Comparison of ENCODE assay signal across 8 mouse cellular contexts in the genomic region with DNA sequence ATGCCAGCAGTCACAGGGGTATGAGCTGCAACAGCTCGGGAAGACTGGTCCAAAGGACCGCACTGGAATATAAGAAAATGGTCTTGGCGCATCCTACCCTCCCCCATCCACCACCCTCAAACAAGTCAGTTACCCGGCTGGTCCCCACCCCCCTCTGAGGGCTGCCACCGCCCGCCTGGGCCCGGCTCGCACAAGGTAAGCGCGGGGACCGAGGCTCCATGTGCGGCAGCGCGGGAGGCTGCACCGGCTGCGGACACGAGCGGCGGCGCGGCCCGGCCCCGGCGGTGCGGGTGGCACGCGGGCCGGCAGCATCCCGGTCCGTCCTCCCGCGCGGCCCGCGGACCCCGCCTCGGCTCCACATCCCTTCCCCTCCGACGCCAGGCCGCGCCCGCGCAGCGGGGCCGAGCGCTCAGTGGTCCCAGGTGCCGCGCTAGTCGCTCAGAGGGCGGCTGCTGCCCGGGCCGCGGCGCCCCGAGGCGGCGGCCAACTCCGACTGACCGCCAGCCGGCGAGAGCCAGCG. TPM values are rescaled to one million over a fixed set of nuclear protein-coding genes. Genes with fewer than 3 reads are reported as not detected.
DNase-seq lines count a peak whose midpoint lies in the region; ATAC-seq and TF ChIP-seq lines count a peak whose summit lies in the region.

No protein-coding gene starts in this region.

- peak; percentile 79 for ATAC-seq in heart, embryonic 12.5 days (ENCODE audit: insufficient number of reproducible peaks, low FRiP score)
- peak; percentile 45 for ATAC-seq in lung, postnatal 0 days
- ATAC-seq in inflammation-experienced regulatory T-cells, adult 6 months = no peak

- H3ac ChIP-seq in C2C12 (ENCODE audit: control insufficient read depth, insufficient read length, low read depth) = peak overlapping the region; percentile 94

- peaks cover 4% of the 10 kb centered on the region for H3K36me3 ChIP-seq in C2C12 (ENCODE audit: control insufficient read depth, insufficient read depth)
- H3K36me3 ChIP-seq in embryonic facial prominence, embryonic 10.5 days (replicated peaks) = peaks cover 12% of the 10 kb centered on the region; the same call in 1 of the 2 replicates
- H3K36me3 ChIP-seq in heart, embryonic 12.5 days = no peaks in the 10 kb centered on the region
- H3K36me3 ChIP-seq in lung, postnatal 0 days (ENCODE audit: insufficient read depth, low read length) = no peaks in the 10 kb centered on the region

- under 1% methylated on average over 62 of the region's 62 CpGs for WGBS in embryonic facial prominence, embryonic 10.5 days
- WGBS in heart, embryonic 12.5 days = under 1% methylated on average over 47 of the region's 62 CpGs
- WGBS in lung, postnatal 0 days = under 1% methylated on average over 43 of the region's 62 CpGs

- H3K27ac ChIP-seq in embryonic facial prominence, embryonic 10.5 days (replicated peaks) = peak overlapping the region; percentile 98
- peak overlapping the region; percentile 91 for H3K27ac ChIP-seq in heart, embryonic 12.5 days (ENCODE audit: poor library complexity, severe bottlenecking)
- peak overlapping the region; percentile 96 for H3K27ac ChIP-seq in layer of hippocampus, adult 2 months
- peak overlapping the region; percentile 96 for H3K27ac ChIP-seq in lung, postnatal 0 days (ENCODE audit: low read length)

- H3K79me2 ChIP-seq in C2C12 (ENCODE audit: control insufficient read depth, insufficient read depth) = peaks cover 45% of the 10 kb centered on the region

- peak overlapping the region; percentile 68 for H3K4me3 ChIP-seq in C2C12 (ENCODE audit: insufficient read depth, poor library complexity, severe bottlenecking)
- peak overlapping the region; percentile 94 for H3K4me3 ChIP-seq in embryonic facial prominence, embryonic 10.5 days
- H3K4me3 ChIP-seq in heart, embryonic 12.5 days = peak overlapping the region; percentile 84
- H3K4me3 ChIP-seq in layer of hippocampus, adult 2 months = peak overlapping the region; percentile 70
- H3K4me3 ChIP-seq in lung, postnatal 0 days (ENCODE audit: low read depth, low read length) = peak overlapping the region; percentile 78

- H3K9me3 ChIP-seq in embryonic facial prominence, embryonic 10.5 days = no peaks in the 10 kb centered on the region
- no peaks in the 10 kb centered on the region for H3K9me3 ChIP-seq in heart, embryonic 12.5 days (replicated peaks)
- no peaks in the 10 kb centered on the region for H3K9me3 ChIP-seq in lung, postnatal 0 days (ENCODE audit: low read length)

- DNase-seq in MN1 (ENCODE audit: low spot score) = peak; percentile 65
- no peak for DNase-seq in embryonic facial prominence, embryonic 10.5 days (ENCODE audit: low spot score)
- DNase-seq in layer of hippocampus, adult 2 months (ENCODE audit: low spot score in 2 of 2) = peak; percentile 24 to 56
- DNase-seq in lung, postnatal 0 days (ENCODE audit: low spot score) = no peak
- peak; percentile 56 for DNase-seq in right cerebral cortex, postnatal 4 days

- H3K27me3 ChIP-seq in C2C12 (ENCODE audit: control insufficient read depth, insufficient read depth, insufficient read length) = no peaks in the 10 kb centered on the region
- no peaks in the 10 kb centered on the region for H3K27me3 ChIP-seq in embryonic facial prominence, embryonic 10.5 days (replicated peaks; ENCODE audit: low read depth, poor library complexity, severe bottlenecking)
- no peaks in the 10 kb centered on the region for H3K27me3 ChIP-seq in heart, embryonic 12.5 days (replicated peaks)
- H3K27me3 ChIP-seq in lung, postnatal 0 days (replicated peaks; ENCODE audit: insufficient read depth, low read length) = no peaks in the 10 kb centered on the region

- no peak for TF ChIP-seq EP300 in lung, postnatal 0 days (IDR thresholded peaks at IDR 0.05)

- H3K9ac ChIP-seq in heart, embryonic 12.5 days = peak overlapping the region; percentile 93
- H3K9ac ChIP-seq in lung, postnatal 0 days (replicated peaks; ENCODE audit: low read depth) = peak overlapping the region; percentile 63

- peaks cover 25% of the 10 kb centered on the region for H3K4me1 ChIP-seq in embryonic facial prominence, embryonic 10.5 days
- H3K4me1 ChIP-seq in heart, embryonic 12.5 days (replicated peaks) = peaks cover 17% of the 10 kb centered on the region
- H3K4me1 ChIP-seq in lung, postnatal 0 days (ENCODE audit: insufficient read depth, low read depth, low read length) = no peaks in the 10 kb centered on the region

- H3K79me3 ChIP-seq in C2C12 (ENCODE audit: low read depth) = peaks cover 42% of the 10 kb centered on the region

- H3K4me2 ChIP-seq in heart, embryonic 12.5 days = peak overlapping the region; percentile 71
- H3K4me2 ChIP-seq in lung, postnatal 0 days (replicated peaks; ENCODE audit: low read depth, low read length) = peak overlapping the region; percentile 88

- no peak for TF ChIP-seq CTCF in C2C12 (IDR thresholded peaks at IDR 0.05; ENCODE audit: control insufficient read depth, insufficient read depth, insufficient read length)
- no peak for TF ChIP-seq CTCF in layer of hippocampus, adult 2 months (conservative IDR thresholded peaks at IDR 0.05)
- no peak for TF ChIP-seq CTCF in lung, postnatal 0 days (IDR thresholded peaks at IDR 0.05)

TF ChIP-seq in C2C12, 6 proteins besides CTCF, POLR2A, EP300 and RAD21:
- TF ChIP-seq CEBPB (IDR thresholded peaks at IDR 0.05; ENCODE audit: low read depth) (no peak), MAX (IDR thresholded peaks at IDR 0.05) (no peak), USF1 (IDR thresholded peaks at IDR 0.05; ENCODE audit: low read depth) (no peak), MYOG (IDR thresholded peaks at IDR 0.05; ENCODE audit: control insufficient read depth, extremely low read depth, insufficient read length) (no peak), FOSL1 (IDR thresholded peaks at IDR 0.05; ENCODE audit: insufficient read depth, low read length, poor library complexity, severe bottlenecking) (no peak)
TF ChIP-seq in C2C12: peak in this region for 0.

RNA-seq across cellular contexts. Expression of gene Kpna3, which starts 0.5 kb away (rescaled TPM):
- polyA plus RNA-seq in C2C12 (2012; fragmentation: generic; extraction: Trizol) = 14.9 TPM
- polyA plus RNA-seq in embryonic facial prominence, embryonic 10.5 days (2016; fragmentation: Nextera tagmentation; extraction: Ambion mirVana) = 84.7 and 84.9 TPM in 2 replicates
- 40.2 TPM in 2 replicates for polyA plus RNA-seq in heart, embryonic 12.5 days (2016; fragmentation: Nextera tagmentation; extraction: Ambion mirVana)
- 10 to 100 TPM; 66.9 to 70.2 TPM for total RNA-seq in layer of hippocampus, adult 2 months (2021)
- 14.8 and 16.4 TPM in 2 replicates for polyA plus RNA-seq in lung, postnatal 0 days (2015; fragmentation: Nextera tagmentation; extraction: Ambion mirVana)
- polyA plus RNA-seq in inflammation-experienced regulatory T-cells, adult 6 months (2017; shearing (Covaris generic)) = 10 to 100 TPM; 34.2 to 58.5 (median 40.3) TPM

Comparison
In these comparisons a context has a peak if more than half of its experiments do, and no peak if none do; other contexts are left out.
1. DNase-seq: peak in MN1 (single experiment), layer of hippocampus, adult 2 months (2 of 2) and right cerebral cortex, postnatal 4 days (single experiment); none in embryonic facial prominence, embryonic 10.5 days (single experiment) and lung, postnatal 0 days (single experiment).
2. Peak in every context shown above with its lines, with median percentiles within 50 percentile points of each other: H3K4me3 ChIP-seq and H3K27ac ChIP-seq.